ENCODE assay signal across 8 mouse cellular contexts in the genomic region with DNA sequence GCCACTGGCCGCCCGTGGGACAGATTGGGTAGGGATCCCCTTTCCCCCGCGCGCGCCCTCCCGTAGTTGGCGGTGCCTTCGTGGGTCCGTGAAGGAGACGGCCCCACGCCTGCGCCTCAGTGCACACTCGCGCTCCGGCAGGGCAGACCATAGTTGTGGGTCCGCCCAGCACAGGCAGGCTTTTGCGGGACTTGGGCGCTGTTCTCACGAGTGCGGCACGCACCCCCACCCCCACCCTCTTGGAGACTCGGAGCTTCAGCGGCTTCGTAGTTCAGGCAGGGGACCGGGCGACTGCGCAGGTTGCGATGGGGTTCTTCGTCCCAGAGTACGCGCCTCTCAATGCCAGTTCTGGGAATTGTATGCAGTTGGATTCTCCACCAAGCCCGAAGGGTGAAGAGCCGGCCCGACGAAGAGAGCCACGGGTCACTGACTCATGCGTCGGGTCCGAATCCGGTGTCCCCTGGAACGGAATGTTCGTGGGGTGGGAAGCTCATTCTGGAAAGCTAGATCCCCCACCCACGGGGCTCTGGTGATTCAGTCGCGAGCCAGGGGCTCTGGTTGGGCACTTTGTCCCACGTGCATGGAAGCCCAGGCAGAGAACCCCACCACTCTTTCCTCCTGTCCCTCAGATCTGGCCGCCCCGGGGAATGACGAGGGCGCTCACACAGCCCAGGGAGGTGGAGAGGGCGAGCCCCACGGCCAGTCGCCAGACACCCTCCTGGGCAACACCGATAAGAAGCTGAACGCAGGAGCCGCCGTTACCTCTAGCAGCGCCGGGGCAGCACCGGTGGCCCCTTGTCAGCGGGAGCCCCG. TPM values are rescaled to one million over a fixed set of nuclear protein-coding genes. Genes with fewer than 3 reads are reported as not detected.
A peak's percentile ranks its signal among the peaks of the same experiment; 100 is the strongest.
DNase-seq lines count a peak whose midpoint lies in the region; ATAC-seq and TF ChIP-seq lines count a peak whose summit lies in the region.

No protein-coding gene starts in this region.

- no peak for TF ChIP-seq CTCF in cerebellum, adult 2 months (IDR thresholded peaks at IDR 0.05; ENCODE audit: borderline replicate concordance, insufficient read depth, low read depth, low read length)
- TF ChIP-seq CTCF in Patski (IDR thresholded peaks at IDR 0.05), result no peak

- peaks cover 4% of the 10 kb centered on the region; the same call in 1 of the 2 replicates for H3K27me3 ChIP-seq in cerebellum, adult 2 months (ENCODE audit: control insufficient read depth, insufficient read depth, low read length)
- H3K27me3 ChIP-seq in Patski, result no peaks in the 10 kb centered on the region
- H3K27me3 ChIP-seq in forebrain, embryonic 11.5 days (ENCODE audit: control insufficient read depth, insufficient read depth, low read length), result peaks cover 43% of the 10 kb centered on the region
- H3K27me3 ChIP-seq in hindbrain, embryonic 13.5 days, result peaks cover 71% of the 10 kb centered on the region
- peaks cover 54% of the 10 kb centered on the region for H3K27me3 ChIP-seq in liver, embryonic 15.5 days

- H3K36me3 ChIP-seq in forebrain, embryonic 11.5 days (ENCODE audit: control insufficient read depth, insufficient read depth, low read length), result no peaks in the 10 kb centered on the region
- peaks cover 25% of the 10 kb centered on the region for H3K36me3 ChIP-seq in hindbrain, embryonic 13.5 days
- H3K36me3 ChIP-seq in liver, embryonic 15.5 days (replicated peaks), result peaks cover 40% of the 10 kb centered on the region

- H3K9me3 ChIP-seq in forebrain, embryonic 11.5 days (ENCODE audit: control insufficient read depth, low read length), result no peaks in the 10 kb centered on the region
- H3K9me3 ChIP-seq in hindbrain, embryonic 13.5 days, result no peaks in the 10 kb centered on the region
- H3K9me3 ChIP-seq in liver, embryonic 15.5 days (replicated peaks), result no peaks in the 10 kb centered on the region

- ATAC-seq in Patski, result peak; percentile 26
- peak; percentile 40; the same call in 1 of the 2 replicates for ATAC-seq in forebrain, embryonic 11.5 days (replicated peaks; ENCODE audit: low FRiP score)
- ATAC-seq in hindbrain, embryonic 13.5 days (ENCODE audit: low FRiP score), result peak; percentile 33; the same call in 1 of the 2 replicates
- ATAC-seq in liver, embryonic 15.5 days (ENCODE audit: insufficient read depth), result peak; percentile 87
- no peak for ATAC-seq in activated CD4-positive, CD25-positive, alpha-beta regulatory T cell, adult 4 months

- DNase-seq in cerebellum, adult 2 months, result no peak
- DNase-seq in cerebellum, adult 9-10 months, result no peak
- DNase-seq in Patski (ENCODE audit: low read depth, low spot score), result no peak
- DNase-seq in forebrain, embryonic 11.5 days (ENCODE audit: low spot score), result peak; percentile 75
- peak; percentile 32 for DNase-seq in retina, embryonic 14.5 days (ENCODE audit: low spot score)

- H3K9ac ChIP-seq in forebrain, embryonic 11.5 days (ENCODE audit: low read length), result peak overlapping the region; percentile 29; the same call in 1 of the 2 replicates
- peak overlapping the region; percentile 65 for H3K9ac ChIP-seq in hindbrain, embryonic 13.5 days
- H3K9ac ChIP-seq in liver, embryonic 15.5 days, result peak overlapping the region; percentile 95

- in situ Hi-C loops in Patski (cut with MboI; ENCODE audit: low pct_unique_long_range_greater_than_20kb), result loop anchor here (5.0 kb wide), 1 partner anchor 41 kb away; a partner anchor contains a TSS

- CTCF ChIA-PET in Patski (lab: Charles Lee), result interaction anchor here (0.7 to 3.0 kb wide), 6 partner anchors 10 to 95 kb away, joined by 3 to 16 read pairs (median 4); no protein-coding TSS in a partner anchor

- H3K4me1 ChIP-seq in cerebellum, adult 2 months (ENCODE audit: control insufficient read depth, insufficient read depth, low read length), result peaks cover 4% of the 10 kb centered on the region; the same call in 1 of the 2 replicates
- H3K4me1 ChIP-seq in forebrain, embryonic 11.5 days (replicated peaks; ENCODE audit: control insufficient read depth, insufficient read depth, low read length), result peaks cover 30% of the 10 kb centered on the region
- peaks cover 48% of the 10 kb centered on the region for H3K4me1 ChIP-seq in hindbrain, embryonic 13.5 days (replicated peaks)
- H3K4me1 ChIP-seq in liver, embryonic 15.5 days (replicated peaks), result peaks cover 89% of the 10 kb centered on the region

- POLR2A ChIA-PET in Patski (lab: Charles Lee), result interaction anchor here (1.0 kb wide), 1 partner anchor 30 kb away, joined by 6 read pairs; no protein-coding TSS in a partner anchor

- H3K27ac ChIP-seq in cerebellum, adult 2 months (ENCODE audit: insufficient read depth, low read length), result no peak overlapping the region
- H3K27ac ChIP-seq in forebrain, embryonic 11.5 days (ENCODE audit: low read depth, low read length), result no peak overlapping the region
- H3K27ac ChIP-seq in hindbrain, embryonic 13.5 days, result no peak overlapping the region
- H3K27ac ChIP-seq in liver, embryonic 15.5 days (replicated peaks), result peak overlapping the region; percentile 99

- 1% methylated on average over 63 of the region's 63 CpGs for WGBS in cerebellum, adult 2 months
- WGBS in forebrain, embryonic 11.5 days, result under 1% methylated on average over 62 of the region's 63 CpGs
- WGBS in hindbrain, embryonic 13.5 days, result under 1% methylated on average over 62 of the region's 63 CpGs
- WGBS in liver, embryonic 15.5 days (ENCODE audit: insufficient replicate concordance), result under 1% methylated on average over 63 of the region's 63 CpGs

- TF ChIP-seq POLR2A in cerebellum, adult 2 months (IDR thresholded peaks at IDR 0.05; ENCODE audit: borderline replicate concordance, insufficient read depth, low read length), result no peak

- peak overlapping the region; percentile 46 for H3K4me3 ChIP-seq in cerebellum, adult 2 months (replicated peaks; ENCODE audit: insufficient read depth, low read depth, low read length)
- H3K4me3 ChIP-seq in forebrain, embryonic 11.5 days (ENCODE audit: low read depth, low read length), result peak overlapping the region; percentile 43
- H3K4me3 ChIP-seq in hindbrain, embryonic 13.5 days, result peak overlapping the region; percentile 44
- H3K4me3 ChIP-seq in liver, embryonic 15.5 days (replicated peaks), result peak overlapping the region; percentile 76

- peak overlapping the region; percentile 94 for H3K4me2 ChIP-seq in forebrain, embryonic 11.5 days (ENCODE audit: low read depth, low read length, severe bottlenecking)
- peak overlapping the region; percentile 73 for H3K4me2 ChIP-seq in hindbrain, embryonic 13.5 days
- H3K4me2 ChIP-seq in liver, embryonic 15.5 days, result peak overlapping the region; percentile 99

RNA-seq across cellular contexts. Expression of a gene that starts 2.8 kb away (rescaled TPM):
- polyA plus RNA-seq in cerebellum, adult 2 months (2012; rRNA removed), result 9.0 and 9.7 TPM in 2 replicates
- polyA plus RNA-seq in Patski (2021), result 4.6 TPM
- 3.8 and 3.9 TPM in 2 replicates for polyA plus RNA-seq in forebrain, embryonic 11.5 days (2014; fragmentation: Nextera tagmentation; extraction: Ambion mirVana)
- 3.1 and 3.3 TPM in 2 replicates for polyA plus RNA-seq in hindbrain, embryonic 13.5 days (2015; fragmentation: Nextera tagmentation; extraction: Ambion mirVana)
- 28.8 and 32.7 TPM in 2 replicates for polyA plus RNA-seq in liver, embryonic 15.5 days (2015; fragmentation: Nextera tagmentation; extraction: Ambion mirVana)
- not detected for polyA plus RNA-seq in activated CD4-positive, CD25-positive, alpha-beta regulatory T cell, adult 4 months (2017; shearing (Covaris generic))

RNA-seq across cellular contexts. Expression of a gene that starts 39.5 kb away (rescaled TPM):
- polyA plus RNA-seq in cerebellum, adult 2 months (2012; rRNA removed), result 114 and 129 TPM in 2 replicates
- 104 TPM for polyA plus RNA-seq in Patski (2021)
- 188 and 195 TPM in 2 replicates for polyA plus RNA-seq in forebrain, embryonic 11.5 days (2014; fragmentation: Nextera tagmentation; extraction: Ambion mirVana)
- polyA plus RNA-seq in hindbrain, embryonic 13.5 days (2015; fragmentation: Nextera tagmentation; extraction: Ambion mirVana), result 171 and 178 TPM in 2 replicates
- polyA plus RNA-seq in liver, embryonic 15.5 days (2015; fragmentation: Nextera tagmentation; extraction: Ambion mirVana), result 45.1 and 49.0 TPM in 2 replicates
- 10 to 100 TPM; 47.3 to 60.5 TPM for polyA plus RNA-seq in activated CD4-positive, CD25-positive, alpha-beta regulatory T cell, adult 4 months (2017; shearing (Covaris generic))

RNA-seq across cellular contexts. Expression of a gene that starts 47.7 kb away (rescaled TPM):
- polyA plus RNA-seq in cerebellum, adult 2 months (2012; rRNA removed), result 81.9 and 88.2 TPM in 2 replicates
- 32.5 TPM for polyA plus RNA-seq in Patski (2021)
- 23.5 and 25.9 TPM in 2 replicates for polyA plus RNA-seq in forebrain, embryonic 11.5 days (2014; fragmentation: Nextera tagmentation; extraction: Ambion mirVana)
- polyA plus RNA-seq in hindbrain, embryonic 13.5 days (2015; fragmentation: Nextera tagmentation; extraction: Ambion mirVana), result 14.1 and 14.8 TPM in 2 replicates
- polyA plus RNA-seq in liver, embryonic 15.5 days (2015; fragmentation: Nextera tagmentation; extraction: Ambion mirVana), result 38.1 and 51.7 TPM in 2 replicates
- 1 to 10 TPM; 2.2 TPM for polyA plus RNA-seq in activated CD4-positive, CD25-positive, alpha-beta regulatory T cell, adult 4 months (2017; shearing (Covaris generic))

RNA-seq across cellular contexts. Expression of a gene that starts 52.7 kb away (rescaled TPM):
- 1.2 and 1.3 TPM in 2 replicates for polyA plus RNA-seq in cerebellum, adult 2 months (2012; rRNA removed)
- polyA plus RNA-seq in Patski (2021), result not detected
- not detected in 2 replicates for polyA plus RNA-seq in forebrain, embryonic 11.5 days (2014; fragmentation: Nextera tagmentation; extraction: Ambion mirVana)
- 0.36 and 1.0 TPM in 2 replicates for polyA plus RNA-seq in hindbrain, embryonic 13.5 days (2015; fragmentation: Nextera tagmentation; extraction: Ambion mirVana)
- not detected in 2 replicates for polyA plus RNA-seq in liver, embryonic 15.5 days (2015; fragmentation: Nextera tagmentation; extraction: Ambion mirVana)
- polyA plus RNA-seq in activated CD4-positive, CD25-positive, alpha-beta regulatory T cell, adult 4 months (2017; shearing (Covaris generic)), result not detected

Comparison
In these comparisons a context has a peak if more than half of its experiments do, and no peak if none do; other contexts are left out.
1. DNase-seq: peak in forebrain, embryonic 11.5 days (single experiment) and retina, embryonic 14.5 days (single experiment); none in cerebellum, adult 2 months (0 of 2), cerebellum, adult 9-10 months (single experiment) and Patski (single experiment).
2. H3K9ac ChIP-seq: peak in every context shown above with its lines; median percentile 95 in liver, embryonic 15.5 days; 65 in hindbrain, embryonic 13.5 days; 29 in forebrain, embryonic 11.5 days.
3. Peak in every context shown above with its lines, with median percentiles within 50 percentile points of each other: H3K4me3 ChIP-seq and H3K4me2 ChIP-seq.